Mouse (Mus musculus): ENCODE results near the gene Fkbp14. TPM values are rescaled to one million over a fixed set of nuclear protein-coding genes. Genes with fewer than 3 reads are reported as not detected.

Gene Fkbp14
- polyA plus RNA-seq, 1 experiment from 2014 or later, result 13.9 TPM

GRCm38 (mm10) chr6:54600681-54601347 is 3.7 kb upstream of the Fkbp14 start:
- ATAC-seq (ENCODE audit: low FRiP score), result no peak
- Histone ChIP-seq H3K9ac (no peak overlapping the region), H3K4me2 (no peak overlapping the region), H3K27ac (no peak overlapping the region), H3K27me3 (no peaks in the 10 kb centered on the region), H3K9me3 (no peaks in the 10 kb centered on the region), H3K36me3 (replicated peaks) (no peaks in the 10 kb centered on the region), H3K4me3 (replicated peaks) (no peak overlapping the region), H3K4me1 (peaks cover 16% of the 10 kb centered on the region)
- 87% methylated on average over 5 of the region's 5 CpGs for WGBS

GRCm38 (mm10) chr6:54597711-54598110 is 603 bp upstream of the Fkbp14 start:
- no peak for ATAC-seq (ENCODE audit: low FRiP score)
- 74% methylated on average over 3 of the region's 3 CpGs for WGBS
- no peaks in the 10 kb centered on the region for H3K9me3 ChIP-seq
- no peak overlapping the region for H3K4me2 ChIP-seq
- H3K36me3 ChIP-seq (replicated peaks), result no peaks in the 10 kb centered on the region
- H3K4me3 ChIP-seq (replicated peaks), result no peak overlapping the region
- no peak overlapping the region for H3K27ac ChIP-seq
- H3K4me1 ChIP-seq, result peaks cover 21% of the 10 kb centered on the region
- H3K9ac ChIP-seq, result no peak overlapping the region
- H3K27me3 ChIP-seq, result no peaks in the 10 kb centered on the region

GRCm38 (mm10) chr6:54595330-54595878 is 1.7 kb downstream of the Fkbp14 start:
- Histone ChIP-seq H3K27me3 (no peaks in the 10 kb centered on the region), H3K36me3 (replicated peaks) (no peaks in the 10 kb centered on the region), H3K9ac (peak overlapping the region; percentile 92), H3K4me1 (peaks cover 33% of the 10 kb centered on the region), H3K9me3 (no peaks in the 10 kb centered on the region), H3K4me2 (peak overlapping the region; percentile 80), H3K27ac (peak overlapping the region; percentile 80), H3K4me3 (replicated peaks) (peak overlapping the region; percentile 90)
- WGBS, result under 1% methylated on average over 48 of the region's 48 CpGs
- ATAC-seq (ENCODE audit: low FRiP score), result no peak; the same call in 1 of the 2 replicates

- H3K4me2 ChIP-seq, result peak within 1 kb of the TSS; percentile 80
- H3K27me3 ChIP-seq, result no peaks in the 10 kb centered on the region
- H3K27ac ChIP-seq, result peak within 1 kb of the TSS; percentile 80
- H3K9me3 ChIP-seq, result no peaks in the 10 kb centered on the region
- H3K36me3 ChIP-seq (replicated peaks), result no peaks in the 10 kb centered on the region
- peak within 1 kb of the TSS; percentile 92 for H3K9ac ChIP-seq
- peak; percentile 93 for ATAC-seq (ENCODE audit: low FRiP score)
- under 1% methylated on average over 38 of the region's 49 CpGs for WGBS
- peaks cover 33% of the 10 kb centered on the region for H3K4me1 ChIP-seq
- H3K4me3 ChIP-seq (replicated peaks), result peak within 1 kb of the TSS; percentile 90
These were observed 2.4 kb downstream of the Fkbp14 start, which contains the start of gene Plekha8 for GRCm38 (mm10) chr6:54594469-54595329. Gene Plekha8, plus strand, starts transcription at chr6:54595111.

- 64% methylated on average over 8 of the region's 8 CpGs for WGBS
These were observed 3.2 kb downstream of the Fkbp14 start for GRCm38 (mm10) chr6:54593766-54594468.

GRCm38 (mm10) chr6:54592938-54593535 is 4.1 kb downstream of the Fkbp14 start:
- Histone ChIP-seq H3K9me3 (no peaks in the 10 kb centered on the region), H3K36me3 (replicated peaks) (no peaks in the 10 kb centered on the region), H3K4me2 (peak overlapping the region; percentile 71), H3K27ac (peak overlapping the region; percentile 37; the same call in 1 of the 2 replicates), H3K27me3 (no peaks in the 10 kb centered on the region), H3K4me1 (peaks cover 33% of the 10 kb centered on the region), H3K4me3 (replicated peaks) (peak overlapping the region; percentile 52), H3K9ac (peak overlapping the region; percentile 62)
- peak; percentile 87 for ATAC-seq (ENCODE audit: low FRiP score)
- under 1% methylated on average over 20 of the region's 20 CpGs for WGBS

More at GRCm38 (mm10) chr6:54593766-54594468, 3.2 kb downstream of the Fkbp14 start:
- Histone ChIP-seq H3K4me2 (peak overlapping the region; percentile 71), H3K27me3 (no peaks in the 10 kb centered on the region), H3K27ac (0 out of 2 replicates have a peak overlapping the region, but pooled peaks have one; percentile 37), H3K4me1 (peaks cover 33% of the 10 kb centered on the region), H3K4me3 (replicated peaks) (peak overlapping the region; percentile 52), H3K36me3 (replicated peaks) (no peaks in the 10 kb centered on the region), H3K9me3 (no peaks in the 10 kb centered on the region), H3K9ac (no peak overlapping the region)
- ATAC-seq (ENCODE audit: low FRiP score), result no peak

GRCm38 (mm10) chr6:54591778-54592177 is 5.3 kb downstream of the Fkbp14 start:
- no peaks in the 10 kb centered on the region for H3K27me3 ChIP-seq
- no peaks in the 10 kb centered on the region for H3K9me3 ChIP-seq
- peaks cover 27% of the 10 kb centered on the region for H3K4me1 ChIP-seq
- peak overlapping the region; percentile 22; the same call in 1 of the 2 replicates for H3K9ac ChIP-seq
- H3K4me3 ChIP-seq (replicated peaks), result peak overlapping the region; percentile 23
- H3K27ac ChIP-seq, result no peak overlapping the region
- H3K36me3 ChIP-seq (replicated peaks), result no peaks in the 10 kb centered on the region
- WGBS, result 43% methylated on average over 6 of the region's 6 CpGs
- peak overlapping the region; percentile 40 for H3K4me2 ChIP-seq
- ATAC-seq (ENCODE audit: low FRiP score), result no peak

- no peaks in the 10 kb centered on the region for H3K27me3 ChIP-seq
- H3K4me1 ChIP-seq, result peaks cover 17% of the 10 kb centered on the region
- H3K9me3 ChIP-seq, result no peaks in the 10 kb centered on the region
- no peaks in the 10 kb centered on the region for H3K36me3 ChIP-seq (replicated peaks)
- H3K9ac ChIP-seq, result no peak overlapping the region
- no peak for ATAC-seq (ENCODE audit: low FRiP score)
- H3K4me3 ChIP-seq (replicated peaks), result no peak overlapping the region
- H3K4me2 ChIP-seq, result no peak overlapping the region
- WGBS, result 96% methylated on average over 2 of the region's 2 CpGs
- H3K27ac ChIP-seq, result no peak overlapping the region
These were observed 6.4 kb downstream of the Fkbp14 start for GRCm38 (mm10) chr6:54590691-54591090.

GRCm38 (mm10) chr6:54588212-54588611 is 8.9 kb downstream of the Fkbp14 start:
- no peak overlapping the region for H3K4me2 ChIP-seq
- 46% methylated on average over 1 of the region's 1 CpGs for WGBS
- no peaks in the 10 kb centered on the region for H3K36me3 ChIP-seq (replicated peaks)
- no peak overlapping the region for H3K9ac ChIP-seq
- no peaks in the 10 kb centered on the region for H3K27me3 ChIP-seq
- H3K4me3 ChIP-seq (replicated peaks), result no peak overlapping the region
- ATAC-seq (ENCODE audit: low FRiP score), result no peak
- no peaks in the 10 kb centered on the region for H3K9me3 ChIP-seq
- H3K4me1 ChIP-seq, result peaks cover 12% of the 10 kb centered on the region
- H3K27ac ChIP-seq, result no peak overlapping the region

- H3K9me3 ChIP-seq, result no peaks in the 10 kb centered on the region
- no peak overlapping the region for H3K4me2 ChIP-seq
- WGBS, result 88% methylated on average over 4 of the region's 4 CpGs
- H3K4me3 ChIP-seq (replicated peaks), result no peak overlapping the region
- no peaks in the 10 kb centered on the region for H3K36me3 ChIP-seq (replicated peaks)
- peaks cover 12% of the 10 kb centered on the region for H3K4me1 ChIP-seq
- H3K27me3 ChIP-seq, result no peaks in the 10 kb centered on the region
- no peak for ATAC-seq (ENCODE audit: low FRiP score)
- no peak overlapping the region for H3K9ac ChIP-seq
- no peak overlapping the region for H3K27ac ChIP-seq
These were observed 9.4 kb downstream of the Fkbp14 start for GRCm38 (mm10) chr6:54587683-54588082.

- Histone ChIP-seq H3K4me1 (peaks cover 9% of the 10 kb centered on the region), H3K9me3 (no peaks in the 10 kb centered on the region), H3K9ac (no peak overlapping the region), H3K4me2 (no peak overlapping the region), H3K27me3 (no peaks in the 10 kb centered on the region), H3K4me3 (replicated peaks) (no peak overlapping the region), H3K36me3 (replicated peaks) (peaks cover 5% of the 10 kb centered on the region; the same call in 1 of the 2 replicates), H3K27ac (no peak overlapping the region)
- ATAC-seq (ENCODE audit: low FRiP score), result no peak
- 86% methylated on average over 8 of the region's 8 CpGs for WGBS
These were observed 10.2 kb downstream of the Fkbp14 start for GRCm38 (mm10) chr6:54586911-54587310.
